Mouse (Mus musculus): ENCODE results near the gene a.
"Not testable (repeated sequence)": the region's sequence is repeated elsewhere in the genome, so short reads cannot be mapped to it uniquely, and the experiment has no call there.

Gene a

GRCm38 (mm10) chr2:154908223-154908622 is 117.0 kb downstream of the a start:
- H3K9me3 ChIP-seq (ENCODE audit: low read length), result peaks cover 30% of the 10 kb centered on the region
- 0 out of 2 replicates have a peak, but pooled peaks have one; percentile 6 for TF ChIP-seq CTCF (conservative IDR thresholded peaks at IDR 0.05; ENCODE audit: low read length)
- H3K4me1 ChIP-seq (replicated peaks; ENCODE audit: low read depth, low read length); H3K36me3 ChIP-seq (ENCODE audit: insufficient read depth, low read length); H3K27me3 ChIP-seq (ENCODE audit: insufficient read depth, low read length); H3K4me3 ChIP-seq (replicated peaks; ENCODE audit: low read length): not testable (repeated sequence)

GRCm38 (mm10) chr2:154909789-154910188 is 118.6 kb downstream of the a start:
- H3K27me3 ChIP-seq (ENCODE audit: insufficient read depth, low read length), result no peaks in the 10 kb centered on the region
- TF ChIP-seq CTCF (conservative IDR thresholded peaks at IDR 0.05; ENCODE audit: low read length), result peak; percentile 56
- TF ChIP-seq NANOG (IDR thresholded peaks at IDR 0.05; ENCODE audit: borderline replicate concordance, low read length), result no peak
- no peak overlapping the region for H3K4me3 ChIP-seq (replicated peaks; ENCODE audit: low read length)
- H3K4me1 ChIP-seq (replicated peaks; ENCODE audit: low read depth, low read length), result no peaks in the 10 kb centered on the region; the same call in 1 of the 2 replicates
- peaks cover 3% of the 10 kb centered on the region; the same call in 1 of the 2 replicates for H3K36me3 ChIP-seq (ENCODE audit: insufficient read depth, low read length)
- H3K9me3 ChIP-seq (ENCODE audit: low read length), result peaks cover 23% of the 10 kb centered on the region

- Histone ChIP-seq H3K4me3 (replicated peaks; ENCODE audit: low read length) (no peak overlapping the region), H3K36me3 (ENCODE audit: insufficient read depth, low read length) (no peaks in the 10 kb centered on the region), H3K27me3 (ENCODE audit: insufficient read depth, low read length) (no peaks in the 10 kb centered on the region), H3K9me3 (ENCODE audit: low read length) (no peaks in the 10 kb centered on the region), H3K4me1 (replicated peaks; ENCODE audit: low read depth, low read length) (no peaks in the 10 kb centered on the region)
- TF ChIP-seq POU5F1 (IDR thresholded peaks at IDR 0.05; ENCODE audit: borderline replicate concordance, low read length) (no peak), NANOG (IDR thresholded peaks at IDR 0.05; ENCODE audit: borderline replicate concordance, low read length) (no peak), CTCF (conservative IDR thresholded peaks at IDR 0.05; ENCODE audit: low read length) (no peak)
Measured at GRCm38 (mm10) chr2:154915922-154916541, 124.8 kb downstream of the a start.

GRCm38 (mm10) chr2:154916547-154916946 is 125.3 kb downstream of the a start:
- no peak overlapping the region for H3K4me3 ChIP-seq (replicated peaks; ENCODE audit: low read length)
- no peaks in the 10 kb centered on the region for H3K9me3 ChIP-seq (ENCODE audit: low read length)
- no peaks in the 10 kb centered on the region for H3K27me3 ChIP-seq (ENCODE audit: insufficient read depth, low read length)
- no peaks in the 10 kb centered on the region for H3K36me3 ChIP-seq (ENCODE audit: insufficient read depth, low read length)
- TF ChIP-seq CTCF (conservative IDR thresholded peaks at IDR 0.05; ENCODE audit: low read length) (no peak; the same call in 1 of the 2 replicates), NANOG (IDR thresholded peaks at IDR 0.05; ENCODE audit: borderline replicate concordance, low read length) (no peak), POU5F1 (IDR thresholded peaks at IDR 0.05; ENCODE audit: borderline replicate concordance, low read length) (no peak)
- H3K4me1 ChIP-seq (replicated peaks; ENCODE audit: low read depth, low read length), result no peaks in the 10 kb centered on the region

- Histone ChIP-seq H3K4me1 (replicated peaks; ENCODE audit: low read depth, low read length) (no peaks in the 10 kb centered on the region), H3K36me3 (ENCODE audit: insufficient read depth, low read length) (no peaks in the 10 kb centered on the region), H3K9me3 (ENCODE audit: low read length) (no peaks in the 10 kb centered on the region), H3K4me3 (replicated peaks; ENCODE audit: low read length) (no peak overlapping the region), H3K27me3 (ENCODE audit: insufficient read depth, low read length) (no peaks in the 10 kb centered on the region)
- TF ChIP-seq POU5F1 (IDR thresholded peaks at IDR 0.05; ENCODE audit: borderline replicate concordance, low read length) (no peak), CTCF (conservative IDR thresholded peaks at IDR 0.05; ENCODE audit: low read length) (no peak), NANOG (IDR thresholded peaks at IDR 0.05; ENCODE audit: borderline replicate concordance, low read length) (no peak)
Measured at GRCm38 (mm10) chr2:154917866-154918641, 126.9 kb downstream of the a start.

- Histone ChIP-seq H3K4me3 (replicated peaks; ENCODE audit: low read length) (no peak overlapping the region), H3K27me3 (ENCODE audit: insufficient read depth, low read length) (peaks cover 12% of the 10 kb centered on the region), H3K4me1 (replicated peaks; ENCODE audit: low read depth, low read length) (no peaks in the 10 kb centered on the region), H3K36me3 (ENCODE audit: insufficient read depth, low read length) (no peaks in the 10 kb centered on the region), H3K9me3 (ENCODE audit: low read length) (no peaks in the 10 kb centered on the region)
- no peak for TF ChIP-seq NANOG (IDR thresholded peaks at IDR 0.05; ENCODE audit: borderline replicate concordance, low read length)
- no peak for TF ChIP-seq CTCF (conservative IDR thresholded peaks at IDR 0.05; ENCODE audit: low read length)
- TF ChIP-seq POU5F1 (IDR thresholded peaks at IDR 0.05; ENCODE audit: borderline replicate concordance, low read length), result no peak
Measured at GRCm38 (mm10) chr2:154920896-154921295, 129.7 kb downstream of the a start.

GRCm38 (mm10) chr2:154922134-154922533 is 130.9 kb downstream of the a start:
- H3K9me3 ChIP-seq (ENCODE audit: low read length); H3K4me1 ChIP-seq (replicated peaks; ENCODE audit: low read depth, low read length); H3K4me3 ChIP-seq (replicated peaks; ENCODE audit: low read length); H3K36me3 ChIP-seq (ENCODE audit: insufficient read depth, low read length): not testable (repeated sequence)
- H3K27me3 ChIP-seq (ENCODE audit: insufficient read depth, low read length), result peaks cover 15% of the 10 kb centered on the region

GRCm38 (mm10) chr2:154925411-154926031 is 134.3 kb downstream of the a start:
- Histone ChIP-seq H3K36me3 (ENCODE audit: insufficient read depth, low read length) (no peaks in the 10 kb centered on the region), H3K4me3 (replicated peaks; ENCODE audit: low read length) (no peak overlapping the region), H3K4me1 (replicated peaks; ENCODE audit: low read depth, low read length) (no peaks in the 10 kb centered on the region), H3K27me3 (ENCODE audit: insufficient read depth, low read length) (peaks cover 31% of the 10 kb centered on the region), H3K9me3 (ENCODE audit: low read length) (no peaks in the 10 kb centered on the region)
- TF ChIP-seq NANOG (IDR thresholded peaks at IDR 0.05; ENCODE audit: borderline replicate concordance, low read length) (peak; percentile 32), CTCF (conservative IDR thresholded peaks at IDR 0.05; ENCODE audit: low read length) (no peak), POU5F1 (IDR thresholded peaks at IDR 0.05; ENCODE audit: borderline replicate concordance, low read length) (no peak)

Measured in E14TG2a.4 (cell line).